Mouse (Mus musculus): ENCODE results near the gene Rfpl4.
"Not testable (repeated sequence)": the region's sequence is repeated elsewhere in the genome, so short reads cannot be mapped to it uniquely, and the experiment has no call there.

Gene Rfpl4

DNA sequence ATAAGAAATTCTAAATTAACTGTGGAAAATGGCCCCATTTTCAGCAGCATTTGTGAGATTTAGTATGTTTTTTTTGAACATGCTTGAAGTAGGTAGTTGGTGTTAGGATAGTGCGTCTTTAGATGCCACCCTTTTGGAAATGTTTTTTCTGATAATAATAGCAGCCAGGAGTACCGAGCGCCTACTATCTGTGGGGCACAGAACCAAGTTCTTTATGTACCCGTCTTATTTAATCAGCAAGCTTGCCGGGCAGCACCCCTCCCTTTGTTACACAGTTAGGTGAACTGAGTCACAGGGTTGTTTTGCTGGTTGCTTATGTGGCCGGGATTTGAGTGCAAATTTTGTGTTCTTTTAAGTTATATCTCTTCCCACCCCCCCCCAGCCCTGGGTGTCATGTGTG, 35.5 kb downstream of the Rfpl4 start:
- DNase-seq (ENCODE audit: low read depth in 2 of 2, low spot score in 2 of 2) = no peak

DNA sequence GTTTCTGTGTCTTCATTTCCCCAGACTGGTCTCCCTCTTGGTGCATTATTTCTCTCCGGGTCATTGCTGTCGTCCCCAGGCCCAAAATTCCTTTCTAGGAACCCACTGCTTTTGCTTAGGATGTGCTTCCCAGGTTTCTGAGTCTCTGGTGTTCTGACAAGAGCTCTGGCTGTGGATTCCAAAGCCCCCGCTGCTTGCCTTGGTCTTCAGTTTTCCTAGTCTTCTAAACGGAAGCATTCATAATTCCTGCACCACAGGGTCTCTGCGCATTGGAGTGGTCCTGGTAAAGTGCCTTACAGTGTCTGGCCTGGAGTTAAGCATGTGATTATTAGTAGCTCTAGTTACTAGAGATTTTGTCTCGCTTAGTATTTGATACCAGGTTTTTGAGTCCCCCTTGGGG, 35.9 kb downstream of the Rfpl4 start:
- DNase-seq (ENCODE audit: low read depth in 2 of 2, low spot score in 2 of 2) = no peak

DNA sequence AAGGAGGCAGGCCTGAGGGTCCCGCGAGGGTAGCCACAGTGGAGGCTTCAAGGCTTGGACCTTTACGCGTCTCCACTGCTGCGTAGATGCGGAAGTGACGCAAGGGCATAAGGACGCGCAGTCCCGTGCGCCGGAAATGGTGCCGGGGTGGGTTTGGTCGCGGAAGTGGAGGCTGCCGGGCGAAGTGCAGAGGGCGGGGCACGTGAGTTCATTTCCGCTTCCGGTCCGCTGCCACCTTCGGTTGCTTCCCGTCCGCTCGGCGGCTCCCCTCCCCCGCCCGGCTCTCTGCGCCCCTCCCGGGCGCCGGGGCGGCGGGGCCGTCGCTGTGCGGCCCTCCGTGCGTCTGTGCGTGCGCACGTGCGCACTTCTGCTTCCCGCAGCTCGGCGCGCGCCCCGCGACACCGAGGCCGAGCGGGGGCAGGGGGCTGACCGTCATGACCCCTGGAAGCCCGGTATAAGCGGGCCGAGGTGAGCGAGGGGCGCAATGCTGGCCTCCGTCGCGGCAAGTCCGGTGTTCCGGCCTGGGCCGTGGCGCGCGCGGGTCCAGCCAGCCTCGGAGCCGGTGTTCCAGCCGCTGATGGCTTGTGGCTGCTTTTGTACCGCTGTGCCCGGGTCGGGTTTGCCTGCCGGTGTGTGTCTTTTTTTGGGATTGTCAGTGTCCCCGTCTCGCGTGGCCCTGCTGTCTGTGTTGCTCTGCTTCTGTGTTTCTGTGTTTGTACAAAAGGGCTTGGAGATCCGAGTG, 36.6 kb downstream of the Rfpl4 start, which contains the start of gene Epn1:
Gene Epn1 (plus strand): TSS at position 226 of the 742 bp plus-strand sequence.
- peak; percentile 94 for DNase-seq (ENCODE audit: low read depth in 2 of 2, low spot score in 2 of 2)

DNA sequence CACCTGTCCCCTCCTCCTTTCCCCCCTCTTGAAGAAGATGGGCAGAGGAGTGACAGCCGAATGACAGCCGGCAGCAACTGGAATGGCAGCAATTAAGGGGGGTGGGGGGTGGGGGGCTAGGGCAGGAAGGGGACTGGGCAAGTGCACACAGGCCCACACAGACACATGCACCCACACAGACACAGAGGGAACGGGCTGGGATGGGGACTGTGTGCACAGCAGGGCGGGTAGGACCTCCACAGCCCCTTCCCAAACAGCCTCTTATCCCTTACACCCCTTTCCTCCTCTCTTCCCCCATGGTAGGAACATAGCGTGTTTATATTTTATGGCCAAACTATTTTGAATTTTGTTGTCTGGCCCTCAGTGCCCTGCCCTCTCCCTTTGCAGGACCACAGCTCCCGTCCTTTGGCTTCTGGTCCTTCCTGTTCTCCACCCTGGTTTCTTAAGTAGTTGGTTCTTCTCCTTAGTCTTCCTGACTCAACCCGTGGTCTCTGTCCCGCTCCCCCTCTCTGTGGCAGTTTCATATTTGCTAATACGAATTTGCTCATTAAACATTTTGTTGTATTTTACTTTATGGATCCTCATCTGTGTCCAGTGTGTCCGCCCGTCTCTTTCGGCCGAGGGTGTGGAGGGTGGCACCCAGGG, 37.3 kb downstream of the Rfpl4 start:
- DNase-seq (ENCODE audit: low read depth in 2 of 2, low spot score in 2 of 2) = not testable (repeated sequence)

DNA sequence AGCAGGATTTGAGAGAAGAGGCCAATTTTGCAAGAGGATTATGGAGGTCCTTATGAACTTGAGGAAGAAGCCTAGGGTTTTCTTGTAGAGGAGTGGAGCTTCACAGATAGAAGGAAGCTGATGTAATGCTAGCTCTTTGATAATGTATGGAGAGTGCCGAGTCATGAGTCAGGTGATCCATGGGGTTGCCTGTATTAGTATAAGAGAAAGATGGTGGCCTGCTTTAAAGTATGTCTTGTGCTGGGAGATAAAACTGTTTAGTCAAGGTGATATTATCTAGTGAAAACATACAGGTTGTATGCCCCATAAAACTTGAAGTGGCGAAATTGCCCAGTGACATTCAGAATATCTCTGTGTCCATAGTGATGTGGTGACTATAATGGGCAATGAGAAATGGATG, 39.8 kb downstream of the Rfpl4 start:
- DNase-seq (ENCODE audit: low read depth in 2 of 2, low spot score in 2 of 2) = no peak

DNA sequence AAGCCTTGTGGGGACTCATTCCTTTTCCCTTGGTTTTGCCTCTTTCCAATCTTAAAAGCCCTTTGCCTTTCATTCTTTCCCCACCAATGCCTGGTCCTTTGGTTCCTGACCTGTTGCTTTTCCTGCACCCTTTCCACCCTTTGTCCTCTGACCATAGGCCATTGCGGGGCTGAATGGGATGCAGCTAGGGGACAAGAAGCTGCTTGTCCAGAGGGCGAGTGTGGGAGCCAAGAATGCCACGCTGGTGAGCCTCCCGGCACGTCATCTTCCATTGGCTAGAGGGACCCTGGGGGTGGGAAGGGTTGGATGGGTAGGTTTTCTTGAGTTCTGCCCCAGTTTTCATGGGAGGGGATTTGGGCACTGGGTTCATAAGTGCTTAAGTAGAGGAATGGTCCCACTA, 41.8 kb downstream of the Rfpl4 start:
- no peak for DNase-seq (ENCODE audit: low read depth in 2 of 2, low spot score in 2 of 2)

DNA sequence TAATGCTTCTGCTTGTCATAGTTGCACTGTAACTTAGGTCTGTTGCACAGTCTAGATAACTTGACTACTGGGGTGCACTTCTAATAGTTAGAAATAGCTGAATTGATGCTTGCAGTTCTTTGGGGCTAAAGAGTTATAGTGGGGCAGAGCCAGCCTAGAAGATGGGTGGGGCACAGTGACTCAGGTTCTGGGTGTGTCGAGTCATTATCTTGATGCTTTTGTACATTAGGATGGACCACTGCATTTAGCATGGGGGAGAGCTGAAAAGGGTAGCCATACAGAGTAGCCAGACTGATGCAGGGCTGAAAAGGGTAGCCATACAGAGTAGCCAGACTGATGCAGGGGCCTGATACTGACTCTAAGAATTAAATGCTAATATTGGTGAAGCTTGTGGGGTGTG, 43.2 kb downstream of the Rfpl4 start:
- no peak for DNase-seq (ENCODE audit: low read depth in 2 of 2, low spot score in 2 of 2)

DNA sequence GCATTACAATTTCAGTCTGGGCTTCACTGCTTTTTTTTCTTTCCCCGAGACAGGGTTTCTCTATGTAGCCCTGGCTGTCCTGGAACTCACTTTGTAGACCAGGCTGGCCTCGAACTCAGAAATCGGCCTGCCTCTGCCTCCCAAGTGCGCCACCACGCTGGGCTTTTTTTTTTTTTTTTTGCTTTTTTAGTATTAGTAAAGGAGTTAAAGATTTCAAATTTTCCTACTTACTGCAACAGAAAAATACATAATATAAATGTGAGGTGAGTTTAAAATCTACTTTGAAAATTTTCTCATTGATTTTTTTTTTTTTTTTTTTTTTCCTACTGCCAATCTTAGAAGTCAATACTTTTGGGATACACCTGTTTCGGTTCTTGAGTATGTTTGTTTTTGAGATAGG, 51.9 kb downstream of the Rfpl4 start:
- DNase-seq (ENCODE audit: low read depth in 2 of 2, low spot score in 2 of 2) = no peak

DNA sequence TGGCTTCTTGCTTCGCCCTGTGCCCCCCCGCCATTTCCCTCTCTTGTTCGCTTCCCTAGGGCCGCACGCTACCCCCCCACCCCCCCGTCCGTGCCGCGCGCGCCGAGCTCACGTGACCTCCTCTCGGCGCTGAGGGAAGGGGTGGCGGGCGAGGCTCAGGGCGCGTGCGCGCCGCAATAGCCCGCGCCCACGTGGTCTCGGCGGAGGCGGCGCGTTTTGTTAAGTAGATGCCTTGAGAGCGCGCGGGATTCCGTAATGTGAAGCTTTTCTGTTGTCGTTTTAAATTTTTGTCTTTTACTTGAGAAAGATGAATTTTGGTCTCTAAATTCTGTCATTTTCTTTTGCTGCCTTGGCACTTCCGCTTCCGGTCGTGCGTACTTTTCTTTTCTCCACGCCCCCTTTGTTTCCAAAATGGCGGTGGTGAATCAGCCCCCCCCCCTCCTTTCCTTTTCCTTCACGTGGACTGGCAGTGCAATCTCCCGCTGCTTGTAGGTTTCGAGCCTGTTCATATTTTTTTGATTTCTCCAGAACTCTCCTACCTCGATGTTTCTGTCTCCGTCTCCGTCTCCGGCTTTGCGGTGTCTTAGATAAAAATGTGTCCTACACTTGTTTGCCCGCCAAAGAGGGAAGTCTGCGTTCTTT, 54.3 kb downstream of the Rfpl4 start:
- DNase-seq (ENCODE audit: low read depth in 2 of 2, low spot score in 2 of 2) = peak; percentile 63 to 67

DNA sequence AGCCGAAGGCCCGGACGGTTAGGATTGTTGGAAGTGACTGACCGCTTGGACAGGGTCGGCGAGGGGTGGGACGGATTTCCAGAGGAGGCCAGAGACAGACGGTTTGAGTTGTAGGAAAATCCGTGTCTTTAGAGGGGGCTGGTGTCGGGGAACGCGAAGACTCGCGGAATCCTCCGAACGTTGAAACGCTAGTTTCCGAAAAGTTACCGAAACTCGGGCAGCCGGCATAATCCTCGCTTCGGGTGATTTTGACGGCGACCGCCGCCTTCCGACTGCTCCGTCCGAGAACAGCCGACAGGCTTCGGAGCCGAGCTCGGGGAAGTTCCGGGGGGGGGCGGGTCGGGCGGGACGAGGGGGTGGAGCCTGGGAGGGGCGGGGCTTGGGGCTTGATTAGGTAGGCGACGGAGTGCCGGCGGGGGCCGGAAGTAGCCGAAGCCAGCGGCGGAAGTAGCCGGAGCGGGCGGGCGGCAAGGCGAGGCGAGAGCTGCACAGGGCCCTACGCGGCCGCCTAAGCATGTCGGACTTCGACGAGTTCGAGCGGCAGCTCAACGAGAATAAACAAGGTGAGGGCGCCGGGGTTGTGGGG, 54.9 kb downstream of the Rfpl4 start, which contains the start of gene U2af2:
Gene U2af2 (plus strand): TSS at position 370 of the 586 bp plus-strand sequence.
- DNase-seq (ENCODE audit: low read depth in 2 of 2, low spot score in 2 of 2) = peak; percentile 90

DNA sequence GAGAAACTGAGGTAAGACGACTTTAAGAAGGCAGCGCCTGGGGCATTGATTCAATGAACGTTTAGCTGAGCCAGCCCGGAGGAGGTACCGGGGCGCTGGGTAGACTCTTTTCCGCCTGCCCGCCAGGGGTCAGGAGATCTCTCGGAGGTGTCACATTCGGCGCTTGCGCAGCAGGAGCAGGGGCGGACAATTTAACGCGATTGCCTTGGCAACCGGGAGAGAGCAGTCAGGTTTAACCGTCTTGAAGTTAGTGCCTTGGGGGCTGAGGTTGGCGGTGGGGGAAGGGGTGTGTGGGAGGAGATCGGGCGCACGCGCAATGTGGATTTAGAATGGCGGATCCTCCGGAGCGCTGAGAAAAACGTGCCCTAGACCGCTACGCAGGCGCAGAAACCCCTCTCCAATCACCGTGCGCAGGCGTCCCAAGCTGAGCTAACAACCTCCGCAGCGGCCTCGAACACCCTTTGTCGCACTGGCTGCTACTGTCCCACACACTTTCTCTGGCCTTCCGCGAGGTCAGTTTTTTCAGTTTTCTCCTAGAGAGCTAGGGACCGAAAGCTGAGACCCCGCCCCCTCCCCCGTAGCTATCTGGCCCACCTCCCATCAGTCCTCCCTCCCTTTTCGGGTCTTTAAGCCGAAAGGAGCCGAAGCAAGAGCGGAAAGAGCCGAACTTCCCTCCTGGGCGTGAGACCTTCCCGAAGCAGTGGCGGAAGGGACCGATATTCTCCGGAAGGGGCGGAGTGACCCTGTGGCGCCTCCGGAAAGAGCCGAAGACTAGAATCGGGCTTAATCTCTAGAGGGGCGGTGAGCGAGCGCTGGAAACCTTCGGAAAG, 55.6 kb downstream of the Rfpl4 start:
- DNase-seq (ENCODE audit: low read depth in 2 of 2, low spot score in 2 of 2) = peak; percentile 97 to 98

DNA sequence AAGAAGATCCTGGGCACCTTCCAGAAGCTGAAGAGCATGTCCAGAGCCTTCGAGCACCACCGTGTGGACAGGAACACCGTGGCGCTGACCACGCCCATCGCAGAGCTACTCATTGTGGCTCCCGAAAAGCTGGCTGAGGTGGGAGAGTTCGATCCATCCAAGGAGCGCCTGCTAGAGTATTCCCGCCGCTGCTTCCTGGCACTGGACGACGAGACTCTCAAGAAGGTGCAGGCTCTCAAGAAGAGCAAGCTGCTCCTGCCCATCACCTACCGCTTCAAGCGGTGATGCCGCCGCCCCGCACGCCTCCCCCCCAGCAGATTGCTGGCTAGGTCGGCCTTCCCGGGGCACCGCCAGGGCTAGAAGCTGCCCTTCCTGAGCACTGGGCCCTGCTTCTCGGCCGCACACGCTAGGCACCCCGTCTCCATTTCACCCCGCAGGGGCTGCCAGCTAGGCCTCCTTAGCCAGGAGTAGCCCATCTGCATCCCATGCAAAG, 56.5 kb downstream of the Rfpl4 start:
- DNase-seq (ENCODE audit: low read depth in 2 of 2, low spot score in 2 of 2) = peak; percentile 37 to 55
